Mouse (Mus musculus) liver, embryonic 16.5 days (tissue): ENCODE measurements around the gene Enkd1. TPM values are rescaled to one million over a fixed set of nuclear protein-coding genes. Genes with fewer than 3 reads are reported as not detected.

Source experiments
- ATAC-seq: fragments of 200-750 bp; cut with Nextera tagmentation; 2 replicates; pipeline ENCODE4 v1.8.0; 2017; ENCODE audit warnings: low read depth, mild to moderate bottlenecking, moderate number of reproducible peaks, moderate library complexity
- H3K27ac ChIP-seq: fragments of 300-500 bp; sonication (generic); 2 replicates; pipeline ENCODE4 v1.5.1; 2014; ENCODE audit warnings: mild to moderate bottlenecking, low read length
- H3K27me3 ChIP-seq: fragments of 300-500 bp; sonication (generic); 2 replicates; pipeline ENCODE4 v1.6.1; 2014; ENCODE audit warnings: low read depth, low read length, mixed read lengths; ENCODE audit not compliant: control insufficient read depth, insufficient read depth
- H3K36me3 ChIP-seq: fragments of 300-500 bp; sonication (generic); 2 replicates; pipeline ENCODE4 v1.6.1; 2014; ENCODE audit warnings: mild to moderate bottlenecking; ENCODE audit not compliant: control insufficient read depth, insufficient read depth
- H3K4me1 ChIP-seq: fragments of 300-500 bp; sonication (generic); 2 replicates; pipeline ENCODE4 v1.6.1; 2014; ENCODE audit warnings: low read depth, low read length, mixed read lengths; ENCODE audit not compliant: control insufficient read depth
- H3K4me2 ChIP-seq: fragments of 300-500 bp; sonication (generic); 2 replicates; pipeline ENCODE4 v1.6.1; 2014; ENCODE audit warnings: low read depth, low read length, mixed read lengths
- H3K4me3 ChIP-seq: fragments of 300-500 bp; sonication (generic); 2 replicates; pipeline ENCODE4 v1.5.1; 2014; ENCODE audit warnings: low read depth, mild to moderate bottlenecking, low read length
- H3K9ac ChIP-seq: fragments of 300-500 bp; sonication (generic); 2 replicates; pipeline ENCODE4 v1.6.1; 2014; ENCODE audit warnings: low read depth, low read length
- H3K9me3 ChIP-seq: fragments of 300-500 bp; sonication (generic); replicated peaks from 2 replicates; pipeline ENCODE4 v1.6.1; 2016; ENCODE audit warnings: low read length; ENCODE audit not compliant: control insufficient read depth
- WGBS: fragments of 180-500 bp; shearing (Covaris S2); extraction: QIAGEN DNeasy Blood & Tissue Kit; methylation state at CpG from one replicate; pipeline ENCODE4 v1.1.7; 2014; ENCODE audit not compliant: insufficient replicate concordance; 5-methylcytosine and 5-hydroxymethylcytosine counted together
- polyA plus RNA-seq: library from polyadenylated mRNA; unstranded; fragments of >200 nt; fragmentation: Nextera tagmentation; extraction: Ambion mirVana; gene quantifications from 2 replicates; pipeline ENCODE4 v1.2.1, GENCODE M21; 2015

Enkd1 gene
- polyA plus RNA-seq, 1 experiment from 2014 or later: 4.1 TPM

GRCm38 (mm10) chr8:105704955-105705354 is 3.1 kb downstream of the Enkd1 start:
- H3K4me2 ChIP-seq: no peak overlapping the region
- H3K4me1 ChIP-seq: peaks cover 36% of the 10 kb centered on the region
- no peak overlapping the region for H3K27ac ChIP-seq
- no peak for ATAC-seq
- H3K9me3 ChIP-seq: no peaks in the 10 kb centered on the region
- no peak overlapping the region for H3K4me3 ChIP-seq
- no peaks in the 10 kb centered on the region for H3K36me3 ChIP-seq
- no peaks in the 10 kb centered on the region for H3K27me3 ChIP-seq
- 75% methylated on average over 6 of the region's 6 CpGs for WGBS
- H3K9ac ChIP-seq: no peak overlapping the region

- no peak overlapping the region for H3K4me3 ChIP-seq
- no peak overlapping the region for H3K27ac ChIP-seq
- H3K36me3 ChIP-seq: no peaks in the 10 kb centered on the region
- peaks cover 38% of the 10 kb centered on the region for H3K4me1 ChIP-seq
- H3K9me3 ChIP-seq: no peaks in the 10 kb centered on the region
- 86% methylated on average over 34 of the region's 34 CpGs for WGBS
- no peak for ATAC-seq
- H3K4me2 ChIP-seq: no peak overlapping the region
- H3K27me3 ChIP-seq: no peaks in the 10 kb centered on the region
- no peak overlapping the region for H3K9ac ChIP-seq
Observed at GRCm38 (mm10) chr8:105704146-105704812, 3.7 kb downstream of the Enkd1 start.

GRCm38 (mm10) chr8:105702731-105703415 is 5.1 kb downstream of the Enkd1 start:
- H3K9ac ChIP-seq: no peak overlapping the region
- H3K27me3 ChIP-seq: no peaks in the 10 kb centered on the region
- no peak for ATAC-seq
- no peaks in the 10 kb centered on the region for H3K9me3 ChIP-seq
- no peak overlapping the region for H3K4me2 ChIP-seq
- 85% methylated on average over 24 of the region's 24 CpGs for WGBS
- no peak overlapping the region for H3K27ac ChIP-seq
- no peak overlapping the region for H3K4me3 ChIP-seq
- peaks cover 6% of the 10 kb centered on the region; the same call in 1 of the 2 replicates for H3K36me3 ChIP-seq
- peaks cover 36% of the 10 kb centered on the region for H3K4me1 ChIP-seq

GRCm38 (mm10) chr8:105702001-105702401 is 6.0 kb downstream of the Enkd1 start:
- Histone ChIP-seq H3K4me2 (peak overlapping the region; percentile 99), H3K9ac (peak overlapping the region; percentile 58), H3K27me3 (no peaks in the 10 kb centered on the region), H3K27ac (no peak overlapping the region), H3K4me3 (peak overlapping the region; percentile 84), H3K9me3 (no peaks in the 10 kb centered on the region), H3K36me3 (peaks cover 10% of the 10 kb centered on the region; the same call in 1 of the 2 replicates), H3K4me1 (peaks cover 28% of the 10 kb centered on the region)
- ATAC-seq: no peak
- WGBS: 66% methylated on average over 18 of the region's 18 CpGs

- ATAC-seq: peak; percentile 83
- H3K4me2 ChIP-seq: peak within 1 kb of the TSS; percentile 99
- no peaks in the 10 kb centered on the region for H3K27me3 ChIP-seq
- peak within 1 kb of the TSS; percentile 95 for H3K27ac ChIP-seq
- peak within 1 kb of the TSS; percentile 80 for H3K9ac ChIP-seq
- H3K9me3 ChIP-seq: no peaks in the 10 kb centered on the region
- peaks cover 12% of the 10 kb centered on the region; the same call in 1 of the 2 replicates for H3K36me3 ChIP-seq
- WGBS: under 1% methylated on average over 60 of the region's 60 CpGs
- peak within 1 kb of the TSS; percentile 84 for H3K4me3 ChIP-seq
- H3K4me1 ChIP-seq: peaks cover 20% of the 10 kb centered on the region
Observed at GRCm38 (mm10) chr8:105700966-105701824, 6.8 kb downstream of the Enkd1 start, which contains the start of the genes Acd and Pard6a. Acd (minus strand) TSS chr8:105701102. Pard6a (plus strand) TSS chr8:105701148.

GRCm38 (mm10) chr8:105700566-105700965 is 7.4 kb downstream of the Enkd1 start:
- peak overlapping the region; percentile 80 for H3K9ac ChIP-seq
- ATAC-seq: peak; percentile 37
- under 1% methylated on average over 21 of the region's 21 CpGs for WGBS

GRCm38 (mm10) chr8:105699488-105700215 is 8.4 kb downstream of the Enkd1 start:
- 81% methylated on average over 11 of the region's 11 CpGs for WGBS
- no peak for ATAC-seq
- Histone ChIP-seq H3K27ac (no peak overlapping the region), H3K9me3 (no peaks in the 10 kb centered on the region), H3K9ac (peak overlapping the region; percentile 80; the same call in 1 of the 2 replicates), H3K4me3 (peak overlapping the region; percentile 84), H3K4me2 (peak overlapping the region; percentile 99), H3K27me3 (no peaks in the 10 kb centered on the region; the same call in 1 of the 2 replicates), H3K36me3 (peaks cover 12% of the 10 kb centered on the region; the same call in 1 of the 2 replicates), H3K4me1 (peaks cover 18% of the 10 kb centered on the region)

More at GRCm38 (mm10) chr8:105700566-105700965, 7.4 kb downstream of the Enkd1 start:
- Histone ChIP-seq H3K9me3 (no peaks in the 10 kb centered on the region), H3K36me3 (peaks cover 12% of the 10 kb centered on the region; the same call in 1 of the 2 replicates), H3K27me3 (no peaks in the 10 kb centered on the region), H3K4me3 (peak overlapping the region; percentile 84), H3K4me1 (peaks cover 18% of the 10 kb centered on the region), H3K27ac (peak overlapping the region; percentile 95), H3K4me2 (peak overlapping the region; percentile 99)

- peaks cover 12% of the 10 kb centered on the region; the same call in 1 of the 2 replicates for H3K36me3 ChIP-seq
- H3K9me3 ChIP-seq: no peaks in the 10 kb centered on the region
- no peak overlapping the region for H3K27ac ChIP-seq
- ATAC-seq: no peak
- H3K9ac ChIP-seq: no peak overlapping the region
- peaks cover under 1% of the 10 kb centered on the region; the same call in 1 of the 2 replicates for H3K27me3 ChIP-seq
- no peak overlapping the region for H3K4me3 ChIP-seq
- H3K4me1 ChIP-seq: peaks cover 26% of the 10 kb centered on the region
- 79% methylated on average over 5 of the region's 5 CpGs for WGBS
- no peak overlapping the region for H3K4me2 ChIP-seq
Observed at GRCm38 (mm10) chr8:105698734-105699133, 9.3 kb downstream of the Enkd1 start.
